Mouse (Mus musculus) gastrocnemius, postnatal 36 days (tissue): ENCODE results near the gene Stat3. TPM values are rescaled to one million over a fixed set of nuclear protein-coding genes. Genes with fewer than 3 reads are reported as not detected.

Source experiments
- DNase-seq, 2 experiments: peaks; one replicate each; pipeline ENCODE4 v3.0.0; 2022
- intact Hi-C: fragments of 180-260 bp; cut with DNase I; formaldehyde crosslinking; loops from one replicate; pipeline ENCODE4 v1.15.1; 2025
- total RNA-seq, 2 experiments: library from RNA; stranded (reverse); gene quantifications; 2 replicates each; pipeline ENCODE4 v1.2.3; 2021

Gene Stat3
- total RNA-seq, 2 experiments from 2014 or later: 38.8 to 42.9 TPM

- intact Hi-C loops: no loop called here
- DNase-seq: no peak
Measured at GRCm38 (mm10) chr11:100931254-100931921, 8.0 kb downstream of the Stat3 start.

- DNase-seq: no peak
- intact Hi-C loops: no loop called here
Measured at GRCm38 (mm10) chr11:100930611-100931010, 8.7 kb downstream of the Stat3 start.

- no peak for DNase-seq
Measured at GRCm38 (mm10) chr11:100927386-100927785, 12.0 kb downstream of the Stat3 start.

GRCm38 (mm10) chr11:100924386-100924919 is 14.9 kb downstream of the Stat3 start:
- DNase-seq: no peak
- intact Hi-C loops: no loop called here

More at GRCm38 (mm10) chr11:100927386-100927785, 12.0 kb downstream of the Stat3 start:
- intact Hi-C loops: no loop called here

GRCm38 (mm10) chr11:100920887-100921624 is 18.3 kb downstream of the Stat3 start:
- intact Hi-C loops: no loop called here
- no peak for DNase-seq

- intact Hi-C loops: no loop called here
- no peak for DNase-seq
Measured at GRCm38 (mm10) chr11:100918007-100918406, 21.3 kb downstream of the Stat3 start.

GRCm38 (mm10) chr11:100916432-100916971 is 22.8 kb downstream of the Stat3 start:
- DNase-seq: no peak
- intact Hi-C loops: no loop called here

GRCm38 (mm10) chr11:100915063-100915462 is 24.3 kb downstream of the Stat3 start:
- no peak for DNase-seq

GRCm38 (mm10) chr11:100914415-100914814 is 24.9 kb downstream of the Stat3 start:
- intact Hi-C loops: no loop called here

More at GRCm38 (mm10) chr11:100915063-100915462, 24.3 kb downstream of the Stat3 start:
- intact Hi-C loops: no loop called here

GRCm38 (mm10) chr11:100912401-100913155 is 26.8 kb downstream of the Stat3 start:
- intact Hi-C loops: no loop called here
- DNase-seq: peak in 1 of 2 experiments; percentile 10

More at GRCm38 (mm10) chr11:100914415-100914814, 24.9 kb downstream of the Stat3 start:
- peak in 1 of 2 experiments; percentile 4 for DNase-seq

GRCm38 (mm10) chr11:100908567-100908966 is 30.8 kb downstream of the Stat3 start:
- intact Hi-C loops: no loop called here
- no peak for DNase-seq

- DNase-seq: no peak
- intact Hi-C loops: no loop called here
Measured at GRCm38 (mm10) chr11:100908112-100908511, 31.2 kb downstream of the Stat3 start.

GRCm38 (mm10) chr11:100906885-100907284 is 32.5 kb downstream of the Stat3 start:
- no peak for DNase-seq
- intact Hi-C loops: no loop called here

- no peak for DNase-seq
- intact Hi-C loops: no loop called here
Measured at GRCm38 (mm10) chr11:100905929-100906328, 33.4 kb downstream of the Stat3 start.

GRCm38 (mm10) chr11:100904580-100905351 is 34.6 kb downstream of the Stat3 start:
- intact Hi-C loops: no loop called here
- no peak for DNase-seq

- DNase-seq: no peak
- intact Hi-C loops: no loop called here
Measured at GRCm38 (mm10) chr11:100898441-100899199, 40.7 kb downstream of the Stat3 start.

GRCm38 (mm10) chr11:100897294-100898231 is 41.8 kb downstream of the Stat3 start:
- DNase-seq: peak in 1 of 2 experiments; percentile 25
- intact Hi-C loops: no loop called here

GRCm38 (mm10) chr11:100896078-100896477 is 43.3 kb downstream of the Stat3 start:
- no peak for DNase-seq
- intact Hi-C loops: no loop called here
